Mouse (Mus musculus) kidney, adult 11 months (tissue): ENCODE data around the gene Rac1.
"Not testable (repeated sequence)": the region's sequence is repeated elsewhere in the genome, so short reads cannot be mapped to it uniquely, and the experiment has no call there.

Source experiments
- DNase-seq: peaks from one replicate; pipeline ENCODE4 v3.0.0; 2022

Gene Rac1

DNA sequence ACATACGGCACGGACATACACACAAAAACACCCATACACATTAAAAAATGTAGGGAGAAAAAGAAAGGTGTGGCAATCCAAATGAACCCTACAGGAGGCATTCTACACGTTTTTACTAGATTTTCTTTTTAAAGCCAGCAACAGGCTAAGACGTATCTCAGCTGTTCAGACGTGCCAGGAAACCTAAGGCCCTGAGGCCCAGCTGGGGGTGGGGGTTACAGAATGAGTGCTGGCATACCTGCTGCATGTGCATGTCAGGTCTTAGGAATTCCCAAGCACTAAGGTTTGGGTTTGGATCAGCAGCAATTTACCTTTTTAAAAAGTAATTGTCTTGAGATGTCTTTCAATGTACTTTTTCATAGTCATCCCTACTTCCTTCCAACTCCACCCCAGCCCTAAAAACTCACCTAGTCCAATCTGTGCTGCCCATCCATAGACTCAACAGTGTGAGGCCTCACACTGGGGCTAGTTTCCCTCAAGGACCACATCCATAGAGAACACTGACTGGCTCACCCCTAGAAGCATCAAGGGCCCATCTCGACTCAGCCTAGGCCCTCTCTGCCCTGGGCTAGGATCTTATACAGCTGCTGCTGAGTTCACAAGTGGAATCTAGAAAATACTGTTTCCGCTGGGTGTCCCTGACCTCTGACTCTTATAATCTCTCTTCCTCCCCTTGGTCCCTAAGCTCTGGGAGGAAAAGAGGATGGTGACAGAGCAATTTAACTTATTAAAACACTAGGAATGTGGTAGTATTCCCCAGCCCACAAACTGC is 2.2 kb downstream of the Rac1 start:
- DNase-seq, result no peak

- DNase-seq, result no peak
Observed at GRCm38 (mm10) chr5:143522882-143523281, 5.0 kb downstream of the Rac1 start.

- DNase-seq, result peak; percentile 52
Observed at GRCm38 (mm10) chr5:143520415-143520814, 7.4 kb downstream of the Rac1 start.

DNA sequence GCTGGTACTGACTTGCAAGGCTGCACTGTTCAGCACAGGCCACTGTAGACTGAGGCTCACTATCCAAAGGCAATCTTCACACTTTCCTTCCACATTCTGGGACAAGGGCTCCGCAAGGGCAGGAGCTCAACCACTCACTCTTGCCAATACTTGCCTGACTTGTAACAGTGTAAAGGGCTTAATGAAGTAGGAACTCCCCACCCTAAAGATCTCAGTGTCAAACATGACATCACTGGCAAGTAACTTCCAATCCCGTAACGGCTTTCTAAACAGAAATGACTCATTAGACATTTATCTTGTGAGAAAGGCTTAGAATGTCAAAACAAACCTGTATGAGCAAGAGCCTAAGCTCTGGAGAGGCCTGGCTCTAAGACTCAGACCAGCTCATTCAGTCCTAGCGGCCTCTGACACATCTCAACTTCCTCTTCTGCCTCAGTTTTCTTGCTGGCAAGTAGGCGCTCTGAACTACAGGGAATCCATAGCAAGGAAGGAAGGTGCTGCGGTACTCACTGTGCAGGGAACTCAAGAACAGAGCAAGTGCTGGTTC is 9.7 kb downstream of the Rac1 start:
- no peak for DNase-seq

DNA sequence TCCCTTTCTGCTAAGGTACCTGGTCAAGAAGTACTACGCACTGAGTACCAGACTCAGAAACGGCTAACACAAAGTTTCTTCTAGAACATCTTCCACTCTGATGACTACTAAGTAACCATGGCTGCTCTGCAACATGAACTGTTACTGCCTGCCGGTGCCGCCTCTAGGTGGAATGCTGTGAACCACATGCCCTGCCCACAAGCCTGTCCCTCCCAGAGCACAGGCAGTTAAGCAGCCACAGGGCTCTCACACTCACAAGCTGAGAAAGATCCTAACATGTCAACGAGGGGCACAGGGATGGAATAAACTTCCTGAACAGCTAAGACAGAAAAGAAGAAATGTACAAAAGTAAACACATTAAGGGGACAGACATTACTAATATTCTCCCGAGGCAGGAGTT is 10.4 kb downstream of the Rac1 start:
- DNase-seq, result no peak

DNA sequence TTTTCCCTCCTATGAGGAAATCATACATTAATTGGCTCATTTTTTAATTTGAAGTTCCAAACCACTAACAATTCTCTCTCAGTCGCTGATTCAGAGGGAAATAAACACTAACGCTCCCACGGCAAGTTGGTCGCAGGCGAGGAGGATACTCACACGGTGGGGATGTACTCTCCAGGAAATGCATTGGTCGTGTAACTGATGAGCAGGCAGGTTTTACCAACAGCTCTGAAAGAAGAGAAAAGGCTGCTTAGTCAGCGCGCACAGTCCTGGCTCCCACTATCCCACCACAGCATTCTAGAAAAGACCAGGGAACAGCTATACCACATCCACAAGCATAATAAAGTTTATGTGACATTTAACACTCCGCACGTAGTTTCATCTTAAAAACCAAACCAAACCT is 10.8 kb downstream of the Rac1 start:
- no peak for DNase-seq

- DNase-seq, result no peak
Observed at GRCm38 (mm10) chr5:143514878-143515277, 13.0 kb downstream of the Rac1 start.

DNA sequence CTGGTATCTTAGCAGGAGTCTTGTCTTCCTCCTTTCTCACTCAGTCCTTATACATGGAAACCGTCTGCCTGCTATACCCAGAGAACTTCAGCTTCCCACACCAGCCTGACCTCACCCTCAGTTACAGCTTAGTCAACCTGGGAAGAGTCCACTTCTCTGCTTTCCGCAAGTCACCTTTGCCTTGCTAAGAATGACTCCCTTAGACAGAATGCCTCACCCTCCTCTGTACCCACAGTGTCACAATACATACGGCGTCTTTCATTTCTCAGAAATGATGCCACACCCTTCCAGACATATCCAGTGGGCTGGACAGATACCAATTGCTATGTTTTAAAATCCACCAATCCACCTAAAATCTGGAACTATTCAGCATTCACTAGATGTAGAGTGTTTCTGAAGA is 15.5 kb downstream of the Rac1 start:
- no peak for DNase-seq

DNA sequence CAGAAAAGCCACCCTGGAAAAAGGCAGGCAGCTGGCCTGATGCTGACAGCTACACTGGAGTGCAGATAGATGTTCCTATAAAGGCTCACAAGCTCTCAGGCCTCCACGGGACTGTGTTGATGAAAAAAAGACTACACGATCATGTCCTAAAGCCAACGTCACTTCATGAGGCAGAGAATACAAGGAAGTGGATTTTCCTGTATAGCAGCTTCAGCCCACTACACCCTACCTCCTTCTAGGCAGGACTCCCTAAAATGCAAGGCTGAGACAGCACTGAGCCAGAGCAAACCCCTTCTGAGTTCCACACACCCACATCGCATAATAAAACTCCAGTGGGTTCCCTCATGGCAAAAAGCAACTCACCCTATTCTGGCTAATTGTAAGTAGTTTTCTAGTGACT is 16.3 kb downstream of the Rac1 start:
- DNase-seq, result no peak

DNA sequence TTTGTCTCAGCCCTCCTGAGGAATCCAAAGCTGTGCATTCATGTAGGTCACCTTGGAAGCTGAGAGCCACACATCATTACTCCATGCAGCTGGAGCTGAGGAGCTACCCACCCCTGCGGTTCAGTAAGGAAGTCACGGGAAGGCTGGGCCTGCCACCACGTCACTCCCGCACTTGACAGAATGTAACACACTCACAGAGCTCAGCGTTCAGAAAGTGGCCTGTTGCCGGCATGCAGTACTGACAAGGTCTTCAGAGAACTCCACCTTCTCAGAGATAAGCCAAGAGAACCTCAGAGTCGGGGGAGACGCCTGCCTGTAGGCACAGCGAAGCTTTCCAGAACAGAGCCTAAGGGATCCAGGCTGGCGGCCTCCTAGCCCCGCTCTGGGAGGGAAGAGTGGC is 18.1 kb downstream of the Rac1 start:
- no peak for DNase-seq

DNA sequence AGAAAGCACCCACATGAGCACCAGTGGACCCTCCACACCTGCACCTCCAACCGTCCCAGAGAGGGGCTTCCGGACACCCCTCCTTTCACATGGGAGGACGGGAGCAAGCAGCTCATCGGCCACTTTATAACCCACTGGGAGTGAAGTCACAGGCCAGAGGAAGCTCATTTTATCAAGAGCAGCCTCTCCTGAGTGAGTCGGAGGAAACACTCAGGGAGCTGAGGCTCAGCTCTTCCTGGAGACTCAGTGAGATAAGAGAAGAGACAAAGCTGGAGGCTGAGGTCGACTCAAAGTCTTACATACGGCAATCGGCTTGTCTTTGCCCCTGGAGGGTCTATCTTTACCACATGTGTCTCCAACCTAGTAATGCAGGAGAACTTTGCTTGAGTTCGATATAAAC is 18.5 kb downstream of the Rac1 start:
- no peak for DNase-seq

DNA sequence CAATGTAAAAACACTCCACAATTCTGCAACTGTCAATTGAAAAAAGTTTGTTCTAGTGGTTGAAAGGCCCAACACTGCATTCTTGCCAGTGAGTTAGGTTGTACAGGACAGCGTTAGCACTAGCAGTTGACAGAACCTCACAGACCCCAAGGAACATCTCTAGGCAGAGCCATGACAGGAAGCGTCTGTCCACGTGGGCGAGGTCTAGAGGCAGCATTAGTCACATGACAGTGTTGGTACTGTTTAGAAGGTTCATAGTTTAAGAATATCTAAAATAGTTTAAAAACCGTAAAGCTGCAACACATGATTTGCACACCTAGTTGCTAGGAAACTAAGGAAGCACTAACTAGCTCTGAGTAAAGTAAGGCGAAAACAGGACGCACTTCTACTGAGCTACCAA is 22.3 kb downstream of the Rac1 start:
- no peak for DNase-seq

- no peak for DNase-seq
Observed at GRCm38 (mm10) chr5:143505056-143505455, 22.8 kb downstream of the Rac1 start.

DNA sequence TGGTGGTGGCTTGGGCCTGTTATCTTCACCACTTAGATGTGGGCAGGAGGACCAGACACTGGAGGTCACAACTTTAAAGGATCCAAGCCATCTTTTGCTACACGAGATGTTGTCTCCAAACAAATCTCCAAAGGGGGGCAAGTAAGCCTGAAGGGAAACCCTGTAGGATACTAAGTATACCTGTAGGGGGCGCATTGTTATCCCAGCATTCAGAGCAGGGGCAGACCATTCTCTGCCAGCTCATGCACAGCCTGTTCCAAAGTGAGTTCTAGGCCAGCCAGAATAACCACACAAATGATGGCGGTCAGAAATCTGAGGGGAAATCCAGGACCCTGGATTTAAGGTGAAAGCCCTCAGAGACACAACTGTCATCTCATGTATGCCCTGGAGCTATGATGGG is 23.4 kb downstream of the Rac1 start:
- DNase-seq, result no peak

- DNase-seq, result no peak
Observed at GRCm38 (mm10) chr5:143503740-143504139, 24.1 kb downstream of the Rac1 start.

DNA sequence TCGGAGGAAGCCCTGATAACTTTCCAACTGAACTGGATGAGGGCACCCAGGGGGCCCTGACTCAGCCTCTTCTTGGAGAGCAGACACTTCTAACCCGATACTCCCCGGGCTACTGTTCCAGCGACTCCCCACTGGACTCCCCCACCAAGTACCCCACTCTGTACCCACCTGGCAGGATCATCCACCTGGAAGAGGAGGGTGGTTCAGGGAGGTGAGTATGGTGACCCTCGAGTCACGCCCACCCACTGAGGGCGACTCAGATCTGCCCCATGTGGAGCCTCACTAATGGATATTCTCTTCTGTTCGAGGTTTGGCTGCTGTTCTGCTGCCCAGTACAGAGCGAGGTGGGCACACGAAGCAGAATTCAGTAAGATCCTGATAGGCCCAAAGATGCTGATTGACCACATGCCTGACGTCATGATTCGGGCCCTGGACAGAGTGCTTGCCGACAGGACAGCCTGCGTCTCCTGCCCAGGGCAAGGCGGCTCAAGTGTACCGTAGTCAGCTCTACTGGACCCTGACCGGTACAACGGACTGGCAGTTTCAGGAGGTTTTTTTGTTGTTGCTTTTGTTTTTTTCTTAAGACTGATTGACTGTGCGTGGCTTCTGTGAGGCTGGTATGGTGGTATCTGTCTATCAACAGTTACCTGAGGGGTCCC is 24.8 kb downstream of the Rac1 start:
- DNase-seq, result no peak

DNA sequence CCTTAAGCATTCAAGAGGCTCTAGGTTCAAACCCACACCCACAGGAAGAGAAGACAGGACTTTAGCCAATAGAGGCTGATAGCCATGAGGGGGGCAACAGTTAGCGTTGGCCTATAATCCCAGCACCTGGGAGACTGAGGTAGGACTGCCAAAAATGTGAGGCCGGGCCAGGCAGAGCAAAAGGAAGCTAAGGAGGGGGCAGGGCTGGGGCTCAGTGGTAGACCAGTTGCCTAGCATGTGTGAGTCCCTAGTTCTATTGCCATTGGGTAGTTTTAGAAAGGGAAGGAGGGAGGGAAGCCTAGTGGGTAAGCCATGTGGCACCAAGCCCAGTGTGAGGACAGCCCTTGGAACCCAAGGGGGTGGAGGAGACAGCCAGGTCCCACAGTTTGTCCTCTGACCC is 26.2 kb downstream of the Rac1 start:
- no peak for DNase-seq

GRCm38 (mm10) chr5:143501140-143501539 is 26.7 kb downstream of the Rac1 start:
- no peak for DNase-seq

DNA sequence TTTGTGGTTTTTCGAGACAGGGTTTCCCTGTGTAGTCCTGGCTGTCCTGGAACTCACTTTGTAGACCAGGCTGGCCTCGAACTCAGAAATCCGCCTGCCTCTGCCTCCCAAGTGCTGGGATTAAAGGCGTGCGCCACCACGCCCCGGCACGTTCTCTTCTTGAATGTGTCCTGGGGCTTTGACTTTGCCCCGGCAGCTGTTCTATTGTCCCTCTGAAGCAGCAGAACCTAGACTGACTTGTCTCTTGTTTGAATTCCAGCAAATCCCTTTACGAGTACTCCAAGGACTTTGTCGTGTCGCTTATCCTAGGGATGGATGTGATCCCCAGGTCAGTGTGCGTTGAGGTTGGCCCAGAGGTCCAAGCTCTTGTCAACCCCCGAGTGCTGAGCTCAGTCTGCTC is 27.1 kb downstream of the Rac1 start:
- not testable (repeated sequence) for DNase-seq

DNA sequence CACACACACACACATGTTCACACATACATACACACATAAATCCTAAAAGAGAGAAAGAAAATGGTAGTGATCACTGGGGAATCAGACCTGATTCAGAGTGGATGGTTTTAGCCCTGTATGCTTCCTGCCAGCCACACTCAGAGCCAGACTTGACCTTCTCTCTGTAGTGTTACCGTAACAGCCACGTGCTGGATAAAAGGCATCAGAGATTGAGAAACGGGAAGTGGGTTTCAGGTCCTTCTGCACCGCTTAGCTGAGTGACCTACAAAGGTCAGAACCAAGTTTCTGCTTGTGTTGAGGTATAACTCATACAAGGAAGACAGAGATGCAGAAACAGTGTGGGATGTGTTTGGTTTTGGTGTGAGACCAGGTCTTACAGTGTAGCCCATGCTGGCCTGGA is 28.1 kb downstream of the Rac1 start:
- DNase-seq, result no peak

- DNase-seq, result no peak
Observed at GRCm38 (mm10) chr5:143499197-143499596, 28.6 kb downstream of the Rac1 start.

GRCm38 (mm10) chr5:143497451-143497850 is 30.4 kb downstream of the Rac1 start:
- DNase-seq, result no peak

GRCm38 (mm10) chr5:143495708-143496107 is 32.1 kb downstream of the Rac1 start:
- DNase-seq, result no peak

DNA sequence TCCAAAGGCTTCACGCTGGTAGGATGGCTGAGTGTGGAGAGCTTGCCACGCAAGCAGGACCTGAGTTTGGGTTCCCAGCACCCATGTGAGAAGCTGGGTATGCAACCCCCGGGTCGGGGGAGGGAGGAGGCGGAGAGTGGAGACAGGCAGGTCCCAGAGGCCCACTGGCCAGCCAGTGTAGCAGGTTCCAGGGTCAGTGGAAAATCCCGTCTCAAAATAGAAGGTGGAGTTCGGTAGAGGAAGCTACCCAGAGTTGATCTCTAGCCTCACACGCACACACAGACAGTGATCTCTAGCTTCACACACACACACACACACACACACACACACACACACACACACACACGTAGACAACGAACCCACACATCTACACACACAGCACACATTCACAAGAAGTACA is 34.7 kb downstream of the Rac1 start:
- DNase-seq, result no peak

DNA sequence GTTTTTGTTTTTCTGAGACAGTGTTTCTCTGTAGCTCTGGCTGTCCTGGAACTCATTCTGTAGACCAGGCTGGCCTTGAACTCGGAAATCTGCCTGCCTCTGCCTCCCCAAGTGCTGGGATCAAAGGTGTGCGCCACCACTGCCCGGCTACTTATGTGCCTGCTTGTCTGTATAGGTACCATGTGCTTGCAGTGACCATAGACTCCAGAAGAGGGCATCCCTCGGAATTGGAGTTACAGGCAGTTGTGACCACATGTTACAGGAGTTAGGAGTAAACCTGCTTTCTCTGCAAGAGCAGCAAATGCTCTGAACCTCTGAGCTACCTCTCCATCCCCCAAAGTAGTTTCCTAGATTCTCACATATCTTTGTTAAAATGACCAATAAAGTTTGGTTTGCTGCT is 36.1 kb downstream of the Rac1 start:
- DNase-seq, result no peak
